In the genomic region with DNA sequence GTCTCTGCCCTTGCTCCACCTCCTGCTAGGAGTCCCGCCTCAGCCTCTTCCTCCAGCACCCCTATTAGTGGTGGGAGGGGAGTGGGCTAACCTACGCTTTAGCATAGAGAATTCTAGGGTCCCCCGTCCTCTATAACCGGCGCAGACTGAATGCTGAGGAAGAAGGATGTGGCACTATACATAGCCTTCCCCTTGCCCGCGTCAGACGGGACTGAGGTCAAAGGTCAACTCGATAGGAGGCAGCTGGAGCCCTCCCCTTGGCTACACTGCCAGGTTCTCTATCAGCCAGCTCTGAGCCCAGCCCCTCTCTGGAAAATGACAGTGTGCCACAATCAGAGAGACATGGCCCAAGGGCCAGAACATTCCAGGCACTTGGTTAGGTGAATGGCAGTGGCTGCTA, we compare ENCODE assay signal across 13 mouse cellular contexts. TPM values are rescaled to one million over a fixed set of nuclear protein-coding genes. Genes with fewer than 3 reads are reported as not detected.
DNase-seq lines count a peak whose midpoint lies in the region; ATAC-seq and TF ChIP-seq lines count a peak whose summit lies in the region.
"Had no signal": no experiment of that assay in that cellular context is flagged by ENCODE, and none has a peak within 500 bp of the region (broad histone marks: within the 10 kb centered on the region; RNA-seq: fewer than 3 reads in every experiment).

Igsf23 (minus strand) TSS at position 168 of the 400 bp plus-strand sequence.

- 27% methylated on average over 9 of the region's 9 CpGs for WGBS in heart, postnatal 0 days
- 37% methylated on average over 9 of the region's 9 CpGs for WGBS in liver, embryonic 11.5 days
- 71% methylated on average over 9 of the region's 9 CpGs for WGBS in forebrain, embryonic 13.5 days
- 63% methylated on average over 9 of the region's 9 CpGs for WGBS in forebrain, embryonic 11.5 days

- peak; percentile 24 for DNase-seq in heart, postnatal 0 days (ENCODE audit: low spot score)
- DNase-seq in heart, adult 8-10 months (ENCODE audit: low spot score) = no peak
- peak; percentile 38 for DNase-seq in CD4-positive helper T cell, adult 2 months (ENCODE audit: low read depth, low spot score)
- peak; percentile 37 for DNase-seq in ES-CJ7 (ENCODE audit: low read depth, low spot score)
- DNase-seq in liver, embryonic 11.5 days (ENCODE audit: low spot score) = no peak
- DNase-seq in forebrain, embryonic 11.5 days (ENCODE audit: low spot score) = no peak
- DNase-seq in kidney, postnatal 14 days = no peak

- ATAC-seq in heart, postnatal 0 days (ENCODE audit: insufficient read depth, low read depth) = peak; percentile 73
- peak; percentile 63 for ATAC-seq in liver, embryonic 11.5 days (replicated peaks; ENCODE audit: low FRiP score)
- ATAC-seq in forebrain, embryonic 13.5 days = no peak
- no peak for ATAC-seq in forebrain, embryonic 11.5 days (replicated peaks; ENCODE audit: low FRiP score)

- no peaks in the 10 kb centered on the region for H3K36me3 ChIP-seq in heart, postnatal 0 days (replicated peaks; ENCODE audit: control insufficient read depth, insufficient read depth, low read length)
- H3K36me3 ChIP-seq in liver, embryonic 11.5 days (ENCODE audit: control insufficient read depth, insufficient read depth, low read length) = no peaks in the 10 kb centered on the region
- no peaks in the 10 kb centered on the region for H3K36me3 ChIP-seq in forebrain, embryonic 13.5 days (ENCODE audit: poor library complexity, severe bottlenecking)
- H3K36me3 ChIP-seq in forebrain, embryonic 11.5 days (ENCODE audit: control insufficient read depth, insufficient read depth, low read length) = no peaks in the 10 kb centered on the region
- H3K36me3 ChIP-seq: limb, embryonic 13.5 days had no signal

- no peak for TF ChIP-seq EP300 in heart, postnatal 0 days (IDR thresholded peaks at IDR 0.05; ENCODE audit: low read depth)

- H3K9me3 ChIP-seq in heart, postnatal 0 days (replicated peaks; ENCODE audit: control insufficient read depth, low read length) = no peaks in the 10 kb centered on the region
- H3K9me3 ChIP-seq in liver, embryonic 11.5 days (ENCODE audit: control insufficient read depth, low read length) = no peaks in the 10 kb centered on the region
- H3K9me3 ChIP-seq in forebrain, embryonic 13.5 days (replicated peaks) = no peaks in the 10 kb centered on the region
- no peaks in the 10 kb centered on the region for H3K9me3 ChIP-seq in forebrain, embryonic 11.5 days (ENCODE audit: control insufficient read depth, low read length)
- H3K9me3 ChIP-seq: limb, embryonic 13.5 days had no signal

- H3K4me1 ChIP-seq in heart, postnatal 0 days (ENCODE audit: control insufficient read depth, insufficient read depth) = peaks cover 3% of the 10 kb centered on the region; the same call in 1 of the 2 replicates
- peaks cover 2% of the 10 kb centered on the region; the same call in 1 of the 2 replicates for H3K4me1 ChIP-seq in liver, embryonic 11.5 days (replicated peaks; ENCODE audit: control insufficient read depth, insufficient read depth, low read length)
- H3K4me1 ChIP-seq in forebrain, embryonic 13.5 days = no peaks in the 10 kb centered on the region
- H3K4me1 ChIP-seq in forebrain, embryonic 11.5 days (replicated peaks; ENCODE audit: control insufficient read depth, insufficient read depth, low read length) = no peaks in the 10 kb centered on the region
- H3K4me1 ChIP-seq: limb, embryonic 13.5 days had no signal

- no peak for TF ChIP-seq CTCF in heart, postnatal 0 days (IDR thresholded peaks at IDR 0.05; ENCODE audit: low read depth)

- H3K4me3 ChIP-seq in heart, postnatal 0 days (ENCODE audit: low read depth, low read length) = no peak within 1 kb of the TSS
- H3K4me3 ChIP-seq in liver, embryonic 11.5 days (ENCODE audit: low read depth, low read length) = no peak within 1 kb of the TSS
- H3K4me3 ChIP-seq in forebrain, embryonic 13.5 days = no peak within 1 kb of the TSS
- no peak within 1 kb of the TSS for H3K4me3 ChIP-seq in forebrain, embryonic 11.5 days (ENCODE audit: low read depth, low read length)
- H3K4me3 ChIP-seq: layer of hippocampus, adult 2 months; limb, embryonic 13.5 days; myocyte had no signal

- H3K4me2 ChIP-seq in heart, postnatal 0 days (ENCODE audit: low read depth, low read length) = no peak within 1 kb of the TSS
- no peak within 1 kb of the TSS for H3K4me2 ChIP-seq in liver, embryonic 11.5 days
- H3K4me2 ChIP-seq in forebrain, embryonic 13.5 days = no peak within 1 kb of the TSS
- no peak within 1 kb of the TSS for H3K4me2 ChIP-seq in forebrain, embryonic 11.5 days (ENCODE audit: low read depth, low read length, severe bottlenecking)
- H3K4me2 ChIP-seq: limb, embryonic 13.5 days had no signal

- H3K27me3 ChIP-seq in heart, postnatal 0 days (ENCODE audit: control insufficient read depth, insufficient read depth, low read length) = no peaks in the 10 kb centered on the region
- no peaks in the 10 kb centered on the region for H3K27me3 ChIP-seq in liver, embryonic 11.5 days (replicated peaks; ENCODE audit: control insufficient read depth, insufficient read depth, low read length)
- no peaks in the 10 kb centered on the region for H3K27me3 ChIP-seq in forebrain, embryonic 13.5 days
- no peaks in the 10 kb centered on the region for H3K27me3 ChIP-seq in forebrain, embryonic 11.5 days (ENCODE audit: control insufficient read depth, insufficient read depth, low read length)
- H3K27me3 ChIP-seq: limb, embryonic 13.5 days had no signal

- no peak within 1 kb of the TSS for H3K9ac ChIP-seq in heart, postnatal 0 days (replicated peaks; ENCODE audit: low read depth, low read length)
- no peak within 1 kb of the TSS for H3K9ac ChIP-seq in liver, embryonic 11.5 days (ENCODE audit: low read depth, low read length)
- H3K9ac ChIP-seq in forebrain, embryonic 13.5 days = no peak within 1 kb of the TSS
- no peak within 1 kb of the TSS for H3K9ac ChIP-seq in forebrain, embryonic 11.5 days (ENCODE audit: low read length)
- H3K9ac ChIP-seq: limb, embryonic 13.5 days had no signal

- H3K27ac ChIP-seq in heart, postnatal 0 days (ENCODE audit: low read depth) = no peak within 1 kb of the TSS
- H3K27ac ChIP-seq in liver, embryonic 11.5 days (ENCODE audit: low read depth, low read length) = no peak within 1 kb of the TSS
- H3K27ac ChIP-seq in forebrain, embryonic 13.5 days = no peak within 1 kb of the TSS
- no peak within 1 kb of the TSS for H3K27ac ChIP-seq in forebrain, embryonic 11.5 days (ENCODE audit: low read depth, low read length)
- H3K27ac ChIP-seq: layer of hippocampus, adult 2 months; limb, embryonic 13.5 days had no signal

RNA-seq across cellular contexts. Expression of gene Igsf23, which starts in this region (rescaled TPM):
- 3.9 and 12.4 TPM in 2 replicates for total RNA-seq in heart, postnatal 0 days (2014; rRNA removed; ENCODE audit: low replicate concordance)
- polyA plus RNA-seq in heart, postnatal 0 days (2015; fragmentation: Nextera tagmentation; extraction: Ambion mirVana) = 3.6 and 4.1 TPM in 2 replicates
- 1 to 10 TPM; 1.4 to 2.1 (median 1.6) TPM for total RNA-seq in heart, adult 8-10 months (2022)
- polyA plus RNA-seq in liver, embryonic 11.5 days (2014; fragmentation: Nextera tagmentation; extraction: Ambion mirVana) = 0.59 and 0.73 TPM in 2 replicates
- polyA plus RNA-seq in forebrain, embryonic 13.5 days (2015; fragmentation: Nextera tagmentation; extraction: Ambion mirVana) = not detected in 2 replicates
- polyA plus RNA-seq in forebrain, embryonic 11.5 days (2014; fragmentation: Nextera tagmentation; extraction: Ambion mirVana) = 0.13 TPM in 1 of 2 replicates, not detected in the other
- total RNA-seq: hematopoietic stem cell, adult 5-6 weeks; layer of hippocampus, adult 2 months had no signal
- polyA plus RNA-seq: embryonic facial prominence, embryonic 14.5 days had no signal

Comparison
In these comparisons a context has a peak if more than half of its experiments do, and no peak if none do; other contexts are left out.
1. DNase-seq: peak in heart, postnatal 0 days (single experiment), CD4-positive helper T cell, adult 2 months (single experiment) and ES-CJ7 (single experiment); none in heart, adult 8-10 months (single experiment), liver, embryonic 11.5 days (single experiment), forebrain, embryonic 11.5 days (single experiment) and kidney, postnatal 14 days (single experiment).
2. Peak in ATAC-seq in liver, embryonic 11.5 days; RNA of the gene not detected or under 1 TPM.